Mouse (Mus musculus): ENCODE measurements at regions not wholly inside any gene's neighbourhood (a gene's known extent, or its start where the extent isn't known, plus 50 kb on each side); places are given as distances from the start of the nearest gene placed in this dataset.

- ATAC-seq (replicated peaks; ENCODE audit: low FRiP score, poor library complexity, severe bottlenecking), result no peak
These were observed 674.2 kb downstream of the Rfpl4b start for GRCm38 (mm10) chr10:38147421-38147820.

DNA sequence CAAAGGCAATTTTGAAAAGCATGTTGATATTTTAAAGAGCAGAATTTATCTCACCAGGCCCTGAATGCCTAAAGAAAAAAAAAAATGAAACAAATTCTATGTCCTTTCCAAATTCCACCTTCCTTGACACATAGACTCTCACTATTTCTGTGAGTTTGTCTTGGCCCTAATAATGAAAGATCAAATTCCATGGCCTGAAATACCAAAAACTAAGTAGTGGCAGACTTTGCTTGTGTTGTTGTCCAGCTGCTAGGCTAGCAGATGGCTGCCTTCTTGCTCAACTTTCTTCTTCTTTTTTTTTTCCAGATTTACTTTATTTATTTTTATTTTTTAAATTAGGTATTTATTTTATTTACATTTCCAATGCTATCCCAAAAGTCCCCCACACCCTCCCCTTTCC is 682.4 kb downstream of the Rfpl4b start:
- ATAC-seq (replicated peaks; ENCODE audit: low FRiP score, poor library complexity, severe bottlenecking), result no peak

- no peak for ATAC-seq (replicated peaks; ENCODE audit: low FRiP score, poor library complexity, severe bottlenecking)
These were observed 699.5 kb downstream of the Rfpl4b start for GRCm38 (mm10) chr10:38121911-38122573.

DNA sequence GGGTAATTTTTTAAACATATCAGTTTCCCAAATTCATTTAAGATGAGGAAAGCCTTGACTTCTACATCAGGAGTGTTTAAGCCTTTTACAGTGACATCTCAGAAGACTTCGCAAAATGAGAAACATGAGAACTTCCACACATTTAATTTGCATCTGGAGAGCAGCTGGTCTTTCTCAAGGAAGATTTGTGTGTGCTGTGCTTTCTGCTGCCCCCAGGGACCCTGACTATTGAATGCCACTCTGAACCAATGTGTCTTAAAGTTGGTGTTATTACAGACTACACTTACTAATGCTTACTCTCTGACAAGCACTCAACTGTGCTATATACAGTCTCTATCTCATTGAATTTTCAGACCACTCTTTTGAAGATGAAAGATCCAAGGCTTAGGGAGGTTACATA is 703.0 kb downstream of the Rfpl4b start:
- no peak for ATAC-seq (replicated peaks; ENCODE audit: low FRiP score, poor library complexity, severe bottlenecking)

DNA sequence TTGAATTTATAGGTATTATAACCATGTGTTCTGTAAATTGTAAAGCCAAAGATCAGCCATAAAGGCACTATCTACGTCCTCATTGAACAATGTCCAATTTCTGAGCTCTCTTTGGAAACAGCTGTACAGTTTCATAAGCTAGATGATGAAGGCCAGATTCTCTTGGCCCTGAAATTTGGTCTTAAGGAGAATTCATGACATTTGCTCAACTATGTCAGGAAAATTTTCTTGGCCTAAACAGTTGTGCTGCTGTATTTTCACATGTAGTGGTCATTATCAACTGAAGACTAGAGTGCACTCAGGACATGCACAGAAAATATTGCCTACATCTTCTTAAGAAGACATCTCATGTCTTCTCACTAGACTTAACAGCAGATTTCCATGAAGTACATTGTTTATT is 705.1 kb downstream of the Rfpl4b start:
- ATAC-seq (replicated peaks; ENCODE audit: low FRiP score, poor library complexity, severe bottlenecking), result no peak

- no peak for ATAC-seq (replicated peaks; ENCODE audit: low FRiP score, poor library complexity, severe bottlenecking)
These were observed 707.4 kb downstream of the Rfpl4b start for GRCm38 (mm10) chr10:38114194-38114593.

DNA sequence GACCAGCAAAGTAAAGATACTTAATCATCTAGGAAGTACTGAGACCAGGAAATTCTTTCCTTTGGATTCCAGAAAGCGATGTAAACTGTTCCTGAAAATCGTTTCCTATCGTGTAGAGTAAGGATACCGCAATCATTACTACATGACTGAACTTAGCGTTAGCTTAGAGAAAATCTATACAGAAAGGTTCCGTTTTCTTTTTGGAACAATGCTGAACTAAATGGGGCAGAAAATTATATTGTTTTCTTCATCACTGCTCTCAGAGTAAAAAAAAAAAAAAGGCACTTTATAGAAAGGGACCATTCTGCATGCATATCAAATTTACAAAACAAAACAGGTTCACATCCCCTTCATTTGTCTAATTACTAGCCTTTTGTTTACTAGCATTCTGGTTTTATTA is 713.0 kb downstream of the Rfpl4b start:
- no peak for ATAC-seq (replicated peaks; ENCODE audit: low FRiP score, poor library complexity, severe bottlenecking)

DNA sequence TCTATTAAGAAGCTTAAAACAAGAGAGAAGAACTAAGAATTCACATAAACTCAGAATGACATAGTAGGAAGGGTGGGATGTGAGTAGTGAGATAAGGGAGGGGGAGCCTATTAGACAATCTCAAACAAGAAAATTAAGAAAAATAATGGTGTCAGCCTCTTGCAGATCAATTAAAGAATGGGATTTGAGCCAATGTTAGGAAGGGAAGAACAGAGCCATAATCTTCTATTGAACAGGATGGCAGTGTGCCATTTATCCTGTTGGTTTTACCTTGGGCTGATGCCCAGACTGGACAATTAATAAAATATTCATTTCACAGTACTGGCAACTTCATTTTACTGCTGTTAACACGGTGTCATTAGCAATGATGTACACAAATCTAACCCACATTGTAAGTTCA is 718.0 kb downstream of the Rfpl4b start:
- no peak for ATAC-seq (replicated peaks; ENCODE audit: low FRiP score, poor library complexity, severe bottlenecking)

DNA sequence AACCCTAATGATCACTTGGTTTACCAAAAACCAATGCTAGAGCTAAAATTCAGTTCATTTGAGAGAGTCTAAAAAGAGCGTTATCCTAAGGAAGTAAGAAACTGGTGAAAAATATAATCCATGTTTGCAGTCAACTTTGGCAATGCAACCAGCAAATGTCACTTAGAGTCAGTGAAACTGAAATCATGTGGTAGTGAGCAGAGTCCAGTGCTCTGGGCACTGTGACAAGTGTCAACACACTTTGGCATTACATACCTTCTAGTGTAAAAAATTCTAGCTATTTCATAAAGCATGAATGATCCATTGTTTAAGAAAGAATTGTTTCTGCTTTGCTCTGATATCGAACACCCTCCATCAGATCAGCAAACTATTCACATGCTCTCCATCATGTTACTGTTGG is 743.1 kb downstream of the Rfpl4b start:
- no peak for ATAC-seq (replicated peaks; ENCODE audit: low FRiP score, poor library complexity, severe bottlenecking)

DNA sequence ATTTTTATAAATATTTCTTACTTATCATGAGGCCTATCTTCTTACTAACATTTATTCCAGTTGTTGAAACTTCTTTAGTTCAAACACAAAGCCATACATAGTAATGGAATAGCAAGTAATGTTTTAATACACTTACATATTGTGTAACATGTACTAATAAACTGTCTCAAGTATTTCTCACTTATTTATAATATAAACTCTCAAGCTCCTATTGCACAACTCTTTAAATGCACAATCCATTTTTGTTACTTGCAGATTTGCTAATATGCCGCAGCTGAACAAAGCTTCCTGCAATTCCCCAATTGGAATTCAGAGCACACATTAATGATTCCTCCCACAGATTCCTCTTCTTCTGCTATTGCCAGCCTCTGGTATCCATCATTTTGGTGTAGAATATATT is 749.2 kb downstream of the Rfpl4b start:
- no peak for ATAC-seq (replicated peaks; ENCODE audit: low FRiP score, poor library complexity, severe bottlenecking)

DNA sequence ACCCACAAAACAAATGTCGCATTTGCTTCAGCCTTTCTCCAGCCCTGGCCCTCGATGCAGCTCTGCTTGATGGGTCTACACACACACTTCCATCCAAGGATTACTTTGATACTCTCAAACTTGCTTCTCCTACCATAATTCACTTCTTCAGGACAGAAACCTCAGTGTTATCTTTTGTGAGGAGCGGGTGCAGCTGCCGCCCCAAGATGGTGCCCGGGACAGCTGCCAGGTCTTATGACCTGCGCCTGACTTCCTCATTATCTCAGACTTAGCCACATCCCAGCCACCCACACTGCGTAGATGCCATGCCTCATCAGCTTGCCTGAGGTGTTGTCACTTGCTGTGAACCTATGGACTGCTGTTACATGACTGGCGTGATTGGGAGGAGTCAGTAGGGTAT is 762.5 kb downstream of the Rfpl4b start:
- no peak for ATAC-seq (replicated peaks; ENCODE audit: low FRiP score, poor library complexity, severe bottlenecking)

DNA sequence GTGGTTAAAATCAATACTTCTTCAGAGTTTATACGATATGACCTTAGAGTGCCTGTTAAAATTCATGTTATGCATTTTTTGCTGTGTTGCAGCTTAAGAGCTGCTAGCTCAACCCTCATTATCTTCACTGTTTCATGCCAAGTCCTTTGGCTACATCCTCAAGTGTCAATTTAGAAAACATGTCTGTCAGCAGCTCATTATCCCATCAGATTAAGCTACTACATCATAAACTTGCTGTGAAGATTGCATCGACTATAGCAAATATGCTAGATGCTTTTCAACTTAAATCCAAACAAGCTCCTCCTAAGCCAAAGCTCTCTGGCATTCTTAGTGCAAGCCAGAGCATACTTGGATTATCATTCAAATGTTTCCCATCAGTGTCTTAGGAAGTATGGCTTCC is 811.1 kb downstream of the Rfpl4b start:
- no peak for ATAC-seq (replicated peaks; ENCODE audit: low FRiP score, poor library complexity, severe bottlenecking)

DNA sequence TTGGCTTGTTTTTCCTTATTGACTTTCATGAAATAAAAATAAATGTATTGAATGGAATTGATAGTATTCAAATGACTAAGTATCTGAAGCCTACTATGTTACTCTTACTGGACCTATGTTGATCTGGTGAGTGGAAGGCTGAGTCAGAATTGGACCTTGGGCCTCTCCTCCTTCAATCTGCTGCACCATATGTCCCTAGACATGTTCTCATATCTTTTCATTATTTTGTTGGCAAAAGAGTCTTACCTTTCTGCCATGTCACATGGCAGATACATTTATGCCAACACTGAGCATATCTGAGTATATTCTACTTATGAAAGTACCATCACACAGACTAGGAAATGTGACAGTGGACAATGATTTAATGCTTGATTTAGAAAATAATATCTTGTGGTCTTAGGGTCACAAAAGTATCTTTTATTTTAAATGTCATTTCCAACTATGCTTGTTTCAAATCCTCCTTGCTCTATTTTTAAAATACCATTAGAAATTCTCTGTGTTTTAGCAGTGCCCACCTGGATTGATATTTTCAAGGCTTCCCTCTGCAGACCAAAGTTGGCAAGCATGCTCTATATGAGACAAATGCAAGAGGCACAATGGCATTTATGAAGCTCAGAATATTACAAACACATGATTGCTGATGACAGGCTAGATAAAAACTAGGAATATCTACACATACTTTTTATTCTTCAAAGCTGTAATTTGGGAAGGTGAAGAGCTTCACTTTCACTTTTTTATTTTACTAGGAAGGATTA is 825.7 kb downstream of the Rfpl4b start:
- no peak for ATAC-seq (replicated peaks; ENCODE audit: low FRiP score, poor library complexity, severe bottlenecking)

DNA sequence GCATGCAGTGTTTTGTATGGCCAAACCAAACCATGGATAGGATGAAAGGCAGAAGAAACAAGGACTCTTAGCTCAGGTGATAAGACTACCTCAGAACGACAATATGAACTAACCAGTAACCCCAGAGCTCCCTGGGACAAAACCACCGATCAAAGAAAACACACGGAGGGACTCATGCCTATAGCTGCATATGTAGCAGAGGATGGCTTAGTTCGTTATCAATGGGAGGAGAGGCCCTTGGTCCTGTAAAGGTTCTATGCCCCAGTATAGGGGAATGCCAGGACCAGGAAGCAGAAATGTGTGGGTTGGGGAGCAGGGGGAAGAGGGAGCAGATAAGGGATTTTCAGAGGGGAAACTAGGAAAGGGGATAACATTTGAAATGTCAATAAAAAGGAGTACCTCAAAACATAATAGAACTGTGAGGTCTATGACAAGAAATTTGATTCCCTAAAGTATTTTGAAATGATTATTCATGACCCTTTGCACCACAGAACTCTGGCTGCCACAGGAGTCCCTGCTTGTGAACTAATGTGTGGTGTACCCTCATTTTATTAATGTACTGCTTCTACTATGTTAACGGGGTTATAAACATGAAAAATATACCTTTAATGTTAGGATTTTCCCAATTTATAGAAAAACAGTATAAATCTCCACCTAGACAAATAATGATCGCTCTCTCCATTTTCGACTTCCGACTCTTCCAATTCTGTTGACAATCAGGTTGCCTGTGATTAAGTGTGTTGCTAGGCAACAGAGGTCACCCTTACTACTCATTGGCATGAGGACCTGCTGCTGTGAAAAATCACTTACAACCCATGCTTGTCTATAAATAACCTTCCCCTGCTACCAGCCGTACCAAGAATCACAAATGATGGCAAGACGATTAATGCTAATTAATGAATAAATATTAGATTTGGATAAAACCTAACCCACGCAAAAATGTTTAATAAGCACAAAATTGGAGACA is 833.0 kb downstream of the Rfpl4b start:
- no peak for ATAC-seq (replicated peaks; ENCODE audit: low FRiP score, poor library complexity, severe bottlenecking)

DNA sequence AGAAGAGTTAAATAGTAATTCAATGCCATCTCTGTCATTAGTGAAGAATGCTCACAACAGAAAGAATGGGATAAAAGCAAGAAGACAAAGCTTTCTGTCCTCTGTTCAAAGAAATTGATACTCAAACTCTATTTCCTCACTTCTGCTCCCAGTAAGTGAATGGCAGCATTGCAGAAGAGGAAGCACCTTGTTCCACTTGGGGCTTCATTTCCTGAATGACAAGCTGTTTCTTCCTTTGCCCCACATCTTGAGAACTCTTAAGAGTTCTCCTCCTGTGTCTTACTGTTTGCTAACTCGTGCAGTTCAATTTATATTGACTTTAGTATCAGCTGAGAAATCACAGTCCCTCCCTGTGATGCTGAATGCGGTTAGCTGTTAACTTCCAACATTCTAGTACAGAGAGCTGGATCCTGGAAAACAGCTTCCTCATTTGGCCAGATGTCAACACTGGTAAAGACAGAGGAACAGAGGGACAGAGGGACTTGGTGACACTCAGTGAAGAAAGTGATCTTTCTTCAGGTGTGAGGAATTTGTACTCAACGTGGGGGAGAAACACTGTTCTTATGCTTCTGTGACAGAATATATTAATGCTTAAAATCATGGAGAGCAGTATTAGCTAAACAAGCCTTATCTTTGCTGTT is 840.3 kb upstream of the Marcks start:
- ATAC-seq (replicated peaks; ENCODE audit: low FRiP score, poor library complexity, severe bottlenecking), result no peak

DNA sequence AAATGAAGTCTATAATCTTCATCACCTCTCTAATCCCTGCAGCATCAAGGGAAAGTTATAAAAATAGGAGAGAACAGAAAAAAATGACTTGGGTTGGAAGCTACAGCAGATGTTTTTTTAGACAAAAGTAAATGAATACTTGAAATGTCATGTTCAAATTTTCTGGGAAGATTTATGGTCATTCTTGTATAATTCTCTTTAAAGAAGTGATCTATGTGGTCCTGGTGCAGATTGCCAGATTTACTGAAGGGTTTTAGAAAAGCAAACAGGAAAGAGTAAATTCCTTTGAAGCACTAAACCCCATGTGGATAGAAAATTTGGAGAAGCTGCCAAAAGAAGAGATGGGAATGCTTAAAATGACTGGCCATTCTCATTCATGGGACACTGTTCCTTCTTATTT is 821.3 kb upstream of the Marcks start:
- no peak for ATAC-seq (replicated peaks; ENCODE audit: low FRiP score, poor library complexity, severe bottlenecking)

- ATAC-seq (replicated peaks; ENCODE audit: low FRiP score, poor library complexity, severe bottlenecking), result no peak
These were observed 776.1 kb upstream of the Marcks start for GRCm38 (mm10) chr10:37914780-37915179.

DNA sequence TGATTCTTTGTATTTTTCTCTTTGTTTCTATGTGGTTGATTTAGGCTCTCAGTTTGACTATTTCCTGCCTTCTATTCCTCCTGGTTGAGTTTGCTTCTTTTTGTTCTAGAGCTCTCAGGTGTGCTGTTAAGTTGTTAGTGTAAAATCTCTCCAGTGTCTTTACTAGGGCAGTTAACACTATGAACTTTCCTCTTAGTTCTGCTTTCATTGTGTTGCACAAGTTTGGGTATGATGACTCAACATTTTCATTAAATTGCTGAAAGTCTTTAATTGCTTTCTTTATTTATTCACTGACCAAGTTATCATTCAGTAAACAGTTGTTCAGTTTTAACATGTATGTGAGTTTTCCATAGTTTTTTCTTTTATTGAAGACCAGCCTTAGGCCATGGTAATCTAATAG is 772.9 kb upstream of the Marcks start:
- no peak for ATAC-seq (replicated peaks; ENCODE audit: low FRiP score, poor library complexity, severe bottlenecking)

GRCm38 (mm10) chr10:37908276-37908675 is 769.6 kb upstream of the Marcks start:
- no peak for ATAC-seq (replicated peaks; ENCODE audit: low FRiP score, poor library complexity, severe bottlenecking)

- no peak for ATAC-seq (replicated peaks; ENCODE audit: low FRiP score, poor library complexity, severe bottlenecking)
These were observed 769.0 kb upstream of the Marcks start for GRCm38 (mm10) chr10:37907731-37908130.

All from erythroblast, adult 5-6 weeks (primary cell).